Mouse (Mus musculus) gastrocnemius, adult 18-20 months (tissue): ENCODE measurements around the gene Cpvl. TPM values are rescaled to one million over a fixed set of nuclear protein-coding genes. Genes with fewer than 3 reads are reported as not detected.

Experiments used
- DNase-seq: peaks from one replicate; pipeline ENCODE4 v3.0.0; 2021; ENCODE audit warnings: low spot score
- total RNA-seq, 2 experiments: library from RNA; stranded (reverse); gene quantifications; 2 replicates each; pipeline ENCODE4 v1.2.3; 2021

Gene Cpvl
- total RNA-seq, 2 experiments from 2014 or later: not detected

DNA sequence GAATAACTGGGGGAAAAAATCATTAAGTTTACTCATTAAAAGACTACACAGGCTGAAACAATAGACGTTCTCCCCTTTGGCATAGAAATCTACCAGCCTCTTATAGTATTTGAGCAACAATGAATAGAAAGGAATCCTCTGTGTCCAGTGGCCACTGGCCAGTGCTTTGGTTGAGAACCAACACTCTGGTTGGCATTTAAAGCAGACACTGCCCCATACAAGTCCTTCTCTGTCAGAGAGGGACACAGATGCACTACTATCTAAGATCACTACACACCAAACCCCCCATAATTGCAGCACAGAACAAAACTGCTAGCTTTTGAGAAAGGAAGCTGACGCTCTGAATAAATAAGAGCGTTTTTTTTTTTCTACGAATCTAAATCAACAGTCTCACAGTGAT lies 93.5 kb downstream of the Cpvl start:
- DNase-seq: no peak

GRCm38 (mm10) chr6:53884496-53884895 lies 94.0 kb downstream of the Cpvl start:
- DNase-seq: no peak

GRCm38 (mm10) chr6:53883405-53883804 lies 95.1 kb downstream of the Cpvl start:
- no peak for DNase-seq

DNA sequence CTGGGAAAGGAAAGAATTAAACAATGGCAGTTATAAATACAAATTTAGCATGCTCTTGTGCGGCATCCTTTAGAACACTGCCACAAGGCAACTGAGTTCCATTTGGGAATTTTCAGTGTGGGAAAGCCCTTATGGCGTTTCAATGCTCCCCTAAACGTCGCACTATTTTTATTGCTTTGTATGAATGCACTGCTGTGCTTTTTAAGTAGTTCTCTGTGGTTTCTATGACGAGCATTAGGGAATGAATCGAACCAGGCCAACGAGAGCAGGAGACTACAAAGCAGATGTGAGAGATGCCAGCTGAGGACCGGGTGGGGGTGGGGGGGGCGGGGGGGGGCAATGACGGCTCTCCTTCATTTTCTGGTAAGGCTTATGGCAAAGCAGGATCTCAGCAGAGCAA lies 96.8 kb downstream of the Cpvl start:
- DNase-seq: no peak

- DNase-seq: no peak
Observed at GRCm38 (mm10) chr6:53881235-53881606, 97.2 kb downstream of the Cpvl start.

- no peak for DNase-seq
Observed at GRCm38 (mm10) chr6:53880530-53881234, 97.8 kb downstream of the Cpvl start.

DNA sequence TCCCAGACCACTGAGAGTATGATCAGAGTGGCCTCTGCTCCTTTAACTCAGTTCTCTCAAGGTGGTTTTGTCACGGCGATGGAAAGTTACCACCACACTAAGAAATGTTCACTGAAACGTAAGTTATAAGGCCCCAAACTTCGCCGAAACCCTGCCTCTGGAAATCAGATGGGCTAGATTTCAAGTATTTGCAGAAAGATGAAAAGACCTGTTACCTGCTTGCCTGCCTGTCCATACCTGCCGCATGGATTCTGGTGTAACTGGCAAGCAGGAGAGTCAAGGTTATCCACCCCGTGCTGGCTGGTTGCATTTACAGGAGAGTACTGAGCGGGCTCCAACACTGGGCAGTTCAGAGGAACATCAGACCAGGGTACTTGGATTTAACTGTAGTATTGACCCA lies 98.9 kb downstream of the Cpvl start:
- no peak for DNase-seq

GRCm38 (mm10) chr6:53874881-53875429 lies 103.5 kb downstream of the Cpvl start:
- DNase-seq: no peak

DNA sequence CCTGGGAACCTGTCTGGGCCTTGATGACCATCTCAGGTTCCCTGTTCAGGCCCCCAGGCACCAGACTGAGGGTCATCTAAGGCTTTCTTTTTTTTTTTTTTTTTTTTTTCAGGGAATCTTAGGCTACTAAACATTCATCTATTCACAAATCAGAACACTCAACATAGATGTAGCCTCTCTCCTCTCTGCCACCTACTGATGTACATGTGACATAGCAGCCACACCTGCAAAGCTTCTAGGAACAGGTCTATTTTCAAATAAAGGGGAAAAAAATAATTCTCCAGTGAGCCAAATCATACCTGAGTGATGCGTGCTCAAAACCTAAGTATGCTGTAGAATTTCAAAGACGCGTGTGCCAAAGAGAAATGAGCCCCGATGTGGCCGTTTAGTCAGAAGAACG lies 106.6 kb downstream of the Cpvl start:
- no peak for DNase-seq

GRCm38 (mm10) chr6:53863011-53863410 lies 115.5 kb downstream of the Cpvl start:
- DNase-seq: no peak

DNA sequence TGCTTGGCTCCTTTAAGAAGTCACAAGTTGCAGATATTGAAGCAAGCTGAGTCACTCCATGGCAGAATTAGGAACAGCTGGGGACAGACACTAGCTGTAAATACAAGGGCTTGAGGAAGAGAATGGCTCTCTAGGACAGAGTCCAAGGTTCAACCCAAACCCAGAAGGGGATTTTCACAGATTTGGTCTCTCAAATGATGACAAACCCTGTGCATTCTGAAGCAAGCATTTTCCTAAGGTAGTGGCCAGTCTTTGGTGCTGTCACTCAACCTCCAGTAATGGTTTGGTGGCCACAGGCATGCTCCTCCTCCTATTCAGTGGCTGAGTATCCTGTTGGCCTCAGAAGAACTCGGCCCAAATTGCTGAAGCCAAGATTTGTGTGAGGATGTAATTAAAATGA lies 119.4 kb downstream of the Cpvl start:
- peak; percentile 29 for DNase-seq

DNA sequence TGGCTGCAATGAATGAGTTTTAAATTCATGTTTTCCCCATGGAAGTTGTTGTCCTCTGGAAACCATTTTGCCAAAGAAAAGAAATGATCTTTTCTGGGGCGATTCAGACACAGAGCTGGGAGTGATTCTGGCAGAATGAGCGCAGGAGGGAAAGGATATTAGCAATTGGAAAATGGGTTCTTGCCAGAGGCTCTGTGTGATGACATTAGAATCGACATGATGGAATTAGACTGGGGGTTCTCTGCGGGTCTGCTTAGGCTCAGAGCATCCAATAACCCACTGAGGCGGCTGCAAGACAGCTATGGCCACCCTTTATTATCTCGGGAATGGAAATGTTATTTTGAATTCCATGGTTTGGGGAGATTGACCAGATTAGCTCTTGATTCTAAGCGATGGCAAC lies 120.6 kb downstream of the Cpvl start:
- peak; percentile 20 for DNase-seq

DNA sequence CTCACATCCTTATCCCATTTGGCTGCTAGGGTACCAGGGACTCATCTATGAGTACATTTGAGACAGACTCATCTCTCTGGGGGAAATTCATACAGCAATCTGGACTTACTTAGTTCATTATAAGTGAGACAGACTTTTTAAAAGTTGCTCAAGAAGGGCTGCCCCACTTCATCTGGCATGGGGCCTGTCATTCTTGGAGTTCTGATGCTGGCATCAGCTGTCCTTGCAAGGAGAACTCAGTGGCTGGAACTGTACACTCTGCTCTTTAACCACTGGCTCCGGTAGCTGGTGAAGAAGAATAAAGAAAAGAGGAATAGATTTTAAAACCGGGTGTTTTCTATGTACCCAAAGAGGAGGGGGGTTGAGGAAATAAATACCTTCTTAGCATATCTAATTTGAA lies 121.7 kb downstream of the Cpvl start:
- peak; percentile 58 for DNase-seq

- DNase-seq: peak; percentile 10
Observed at GRCm38 (mm10) chr6:53854971-53855856, 123.3 kb downstream of the Cpvl start.

- DNase-seq: no peak
Observed at GRCm38 (mm10) chr6:53854226-53854625, 124.2 kb downstream of the Cpvl start.

DNA sequence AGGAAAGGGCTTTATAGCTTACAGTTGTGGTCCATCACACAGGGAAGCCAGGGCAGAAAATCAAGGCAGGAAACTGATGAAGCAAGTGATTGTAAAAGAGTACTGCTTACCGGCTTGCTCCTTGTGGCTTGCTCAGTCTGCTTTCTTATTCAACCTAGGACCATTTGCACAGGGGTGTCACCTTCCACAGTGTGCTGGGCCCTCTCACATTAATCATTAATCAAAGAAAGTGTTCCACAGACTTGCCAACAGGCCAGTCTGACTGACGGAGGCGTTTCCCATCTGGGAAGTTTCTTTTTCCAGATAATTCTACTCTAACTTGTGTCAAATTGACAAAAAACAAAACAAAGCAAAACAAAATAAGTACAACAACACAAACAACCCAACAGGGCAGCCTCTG lies 124.9 kb downstream of the Cpvl start:
- DNase-seq: no peak

DNA sequence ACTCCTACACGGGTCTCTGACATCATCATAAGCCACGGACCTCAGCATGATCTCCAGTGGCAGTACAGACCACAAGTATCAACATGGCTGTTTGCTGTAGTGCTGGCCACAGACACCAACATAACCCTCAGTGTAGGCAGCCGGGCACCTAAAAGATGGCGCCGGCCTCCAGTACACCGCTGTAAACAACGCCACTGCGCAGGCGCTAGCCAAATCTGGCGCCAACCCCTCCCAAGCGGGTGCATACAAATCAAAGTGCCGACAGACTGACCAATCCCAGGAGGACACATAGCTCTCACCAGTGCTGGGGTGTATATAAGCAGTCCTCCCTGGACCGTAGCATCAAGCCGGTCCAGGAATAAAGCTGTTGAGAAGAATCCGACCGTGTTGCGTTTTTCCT lies 133.8 kb downstream of the Cpvl start:
- DNase-seq: no peak

DNA sequence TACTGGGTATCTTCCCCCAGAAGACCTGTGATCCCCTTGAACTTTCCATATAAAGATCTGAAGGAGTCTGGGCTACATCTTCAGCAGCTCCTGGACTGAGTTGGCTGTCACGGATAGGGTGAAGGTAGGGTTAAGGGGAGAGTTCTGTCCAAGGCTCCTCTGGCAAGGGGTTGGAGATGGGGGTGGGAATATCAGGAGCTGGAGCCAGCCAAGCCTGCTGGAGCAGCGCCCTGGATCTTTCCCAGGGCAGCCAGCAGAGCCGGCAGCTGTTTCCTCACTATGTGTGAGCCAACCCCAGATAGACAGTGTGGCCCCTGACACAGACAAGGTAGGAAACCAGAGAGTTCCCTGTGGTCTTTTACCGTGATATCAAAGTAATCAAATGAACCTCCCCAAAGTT lies 153.3 kb downstream of the Cpvl start:
- DNase-seq: peak; percentile 44
